8 mouse cellular contexts compared by ENCODE assay signal in the genomic region with DNA sequence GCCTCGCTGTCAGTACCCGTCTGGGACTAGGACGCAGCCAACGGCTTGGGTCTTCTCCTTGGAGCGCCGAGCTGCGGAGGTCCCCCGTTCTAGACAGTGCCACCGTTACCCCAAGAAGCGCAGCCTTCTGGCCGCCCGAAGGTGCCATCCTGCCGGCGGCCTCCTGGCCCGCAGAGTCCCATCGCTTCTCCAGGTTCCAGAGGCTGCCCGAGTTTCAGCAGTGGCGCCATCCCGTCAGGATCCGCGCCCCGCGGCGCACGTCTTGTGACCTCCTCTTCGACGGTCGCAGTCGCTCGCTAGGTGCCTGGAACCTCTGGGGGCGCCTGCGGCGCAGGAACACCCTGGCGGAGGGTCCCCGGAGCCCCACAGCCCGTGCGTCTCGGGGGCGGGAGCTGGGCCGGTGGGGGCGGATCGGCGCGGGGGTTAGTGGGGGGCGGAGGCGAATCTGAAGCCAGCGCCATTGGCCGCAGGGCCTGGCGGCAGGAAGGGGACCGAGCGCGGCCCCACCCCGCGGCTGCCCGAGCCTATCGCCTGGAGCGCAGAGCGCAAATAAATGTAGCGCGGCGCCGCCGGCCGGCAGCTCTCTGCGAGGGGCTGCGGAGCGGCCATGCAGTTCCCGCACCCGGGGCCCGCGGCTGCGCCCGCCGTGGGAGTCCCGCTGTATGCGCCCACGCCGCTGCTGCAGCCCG. TPM values are rescaled to one million over a fixed set of nuclear protein-coding genes. Genes with fewer than 3 reads are reported as not detected.
DNase-seq lines count a peak whose midpoint lies in the region; ATAC-seq and TF ChIP-seq lines count a peak whose summit lies in the region.

A gene (plus strand): TSS at position 548 of the 689 bp plus-strand sequence.

- peaks cover 26% of the 10 kb centered on the region for H3K4me1 ChIP-seq in embryonic facial prominence, embryonic 10.5 days
- H3K4me1 ChIP-seq in heart, embryonic 11.5 days (ENCODE audit: control insufficient read depth, insufficient read depth, low read length), result no peaks in the 10 kb centered on the region; the same call in none of the 2 replicates
- 0 out of 4 replicates have a peak, but pooled peaks cover 0 to 1% of the 10 kb centered on the region in 2 experiments for H3K4me1 ChIP-seq in liver, embryonic 14.5 days (replicated peaks; ENCODE audit: control insufficient read depth in 2 of 2, insufficient read depth in 2 of 2, low read length in 1 of 2)

- H3K4me3 ChIP-seq in embryonic facial prominence, embryonic 10.5 days, result peak within 1 kb of the TSS; percentile 57
- H3K4me3 ChIP-seq in heart, embryonic 11.5 days (ENCODE audit: low read depth, low read length), result peak within 1 kb of the TSS; percentile 60
- H3K4me3 ChIP-seq in liver, embryonic 14.5 days (ENCODE audit: insufficient read depth in 1 of 2, low read depth in 2 of 2, low read length in 2 of 2), result peak within 1 kb of the TSS; percentile 67 to 73

- under 1% methylated on average over 79 of the region's 79 CpGs for WGBS in embryonic facial prominence, embryonic 10.5 days
- WGBS in heart, embryonic 11.5 days (ENCODE audit: insufficient replicate concordance), result under 1% methylated on average over 78 of the region's 79 CpGs
- under 1% methylated on average over 69 of the region's 79 CpGs for WGBS in liver, embryonic 14.5 days (ENCODE audit: insufficient replicate concordance)

- peaks cover 97% of the 10 kb centered on the region for H3K27me3 ChIP-seq in embryonic facial prominence, embryonic 10.5 days (replicated peaks; ENCODE audit: low read depth, poor library complexity, severe bottlenecking)
- peaks cover 77% of the 10 kb centered on the region for H3K27me3 ChIP-seq in heart, embryonic 11.5 days (ENCODE audit: control insufficient read depth, insufficient read depth, low read length)
- peaks cover 54% of the 10 kb centered on the region for H3K27me3 ChIP-seq in liver, embryonic 14.5 days (ENCODE audit: control insufficient read depth, insufficient read depth, low read length)

- no peaks in the 10 kb centered on the region for H3K9me3 ChIP-seq in embryonic facial prominence, embryonic 10.5 days
- no peaks in the 10 kb centered on the region for H3K9me3 ChIP-seq in heart, embryonic 11.5 days (replicated peaks; ENCODE audit: control insufficient read depth, low read length)
- no peaks in the 10 kb centered on the region for H3K9me3 ChIP-seq in liver, embryonic 14.5 days (ENCODE audit: control insufficient read depth, low read length)

- peak; percentile 88 for ATAC-seq in heart, embryonic 11.5 days (replicated peaks; ENCODE audit: insufficient number of reproducible peaks, low FRiP score, low TSS enrichment)
- peak; percentile 77 for ATAC-seq in liver, embryonic 14.5 days (ENCODE audit: insufficient read depth)

- DNase-seq in cerebellum, adult 11-12 months, result peak; percentile 10
- no peak for DNase-seq in cerebellum, adult 9-10 months
- DNase-seq in embryonic facial prominence, embryonic 10.5 days (ENCODE audit: low spot score), result peak; percentile 75
- peak; percentile 63 for DNase-seq in kidney, adult 9 months
- DNase-seq in liver, embryonic 14.5 days (ENCODE audit: low read depth in 3 of 3, low spot score in 3 of 3), result peak; percentile 35 to 49 (median 42)
- peak; percentile 23 for DNase-seq in naive thymus-derived CD4-positive, alpha-beta T cell, adult 2 months (ENCODE audit: low read depth)
- DNase-seq in spleen, postnatal 36 days (ENCODE audit: low spot score in 2 of 2), result peak; percentile 91 to 94

- TF ChIP-seq EP300 in liver, embryonic 14.5 days (IDR thresholded peaks at IDR 0.05; ENCODE audit: low read depth), result no peak

- peak within 1 kb of the TSS; percentile 77 for H3K4me2 ChIP-seq in heart, embryonic 11.5 days
- H3K4me2 ChIP-seq in liver, embryonic 14.5 days (ENCODE audit: low read depth), result peak within 1 kb of the TSS; percentile 71

- no peaks in the 10 kb centered on the region for H3K36me3 ChIP-seq in embryonic facial prominence, embryonic 10.5 days (replicated peaks)
- no peaks in the 10 kb centered on the region for H3K36me3 ChIP-seq in heart, embryonic 11.5 days (ENCODE audit: control insufficient read depth, insufficient read depth, low read length)
- H3K36me3 ChIP-seq in liver, embryonic 14.5 days (replicated peaks; ENCODE audit: control insufficient read depth, insufficient read depth, low read depth), result no peaks in the 10 kb centered on the region

- peak within 1 kb of the TSS; percentile 75 for H3K9ac ChIP-seq in heart, embryonic 11.5 days (ENCODE audit: low read depth, low read length)
- peak within 1 kb of the TSS; percentile 63 for H3K9ac ChIP-seq in liver, embryonic 14.5 days (replicated peaks)

- H3K27ac ChIP-seq in embryonic facial prominence, embryonic 10.5 days (replicated peaks), result peak within 1 kb of the TSS; percentile 66
- peak within 1 kb of the TSS; percentile 87 for H3K27ac ChIP-seq in heart, embryonic 11.5 days (ENCODE audit: low read depth, low read length)
- peak within 1 kb of the TSS; percentile 1 for H3K27ac ChIP-seq in liver, embryonic 14.5 days

- no peak for TF ChIP-seq CTCF in liver, embryonic 14.5 days (IDR thresholded peaks at IDR 0.05; ENCODE audit: low read depth)

RNA-seq across cellular contexts. Expression of the gene that starts here (rescaled TPM):
- polyA plus RNA-seq in embryonic facial prominence, embryonic 10.5 days (2016; fragmentation: Nextera tagmentation; extraction: Ambion mirVana), result 5.3 and 5.7 TPM in 2 replicates
- 10.9 and 13.4 TPM in 2 replicates for polyA plus RNA-seq in heart, embryonic 11.5 days (2014; fragmentation: Nextera tagmentation; extraction: Ambion mirVana)
- 10.3 and 10.4 TPM in 2 replicates for polyA plus RNA-seq in liver, embryonic 14.5 days (2012; rRNA removed)
- polyA plus RNA-seq in liver, embryonic 14.5 days (2014; fragmentation: Nextera tagmentation; extraction: Ambion mirVana), result 13.5 and 14.0 TPM in 2 replicates

Comparison
In these comparisons a context has a peak if more than half of its experiments do, and no peak if none do; other contexts are left out.
1. H3K27ac ChIP-seq: peak in every context shown above with its lines; median percentile 87 in heart, embryonic 11.5 days; 66 in embryonic facial prominence, embryonic 10.5 days; 1 in liver, embryonic 14.5 days.